7 mouse cellular contexts compared by ENCODE assay signal in genomic region chr2:132578059-132578458, GRCm38 (mm10). TPM values are rescaled to one million over a fixed set of nuclear protein-coding genes. Genes with fewer than 3 reads are reported as not detected.
DNase-seq lines count a peak whose midpoint lies in the region; ATAC-seq and TF ChIP-seq lines count a peak whose summit lies in the region.

No protein-coding gene starts in this region.

- peak; percentile 34 for TF ChIP-seq POLR2A in kidney, adult 2 months (IDR thresholded peaks at IDR 0.05; ENCODE audit: low read depth, low read length)
- TF ChIP-seq POLR2A in spleen, adult 2 months (IDR thresholded peaks at IDR 0.05; ENCODE audit: low read depth, low read length): peak; percentile 64; the same call in 1 of the 2 replicates

- H3K9ac ChIP-seq in embryonic facial prominence, embryonic 11.5 days (replicated peaks; ENCODE audit: low read length): peak overlapping the region; percentile 94
- peak overlapping the region; percentile 98 for H3K9ac ChIP-seq in limb, embryonic 12.5 days (replicated peaks)
- peak overlapping the region; percentile 96 for H3K9ac ChIP-seq in midbrain, embryonic 15.5 days

- H3K27ac ChIP-seq in embryonic facial prominence, embryonic 11.5 days (replicated peaks; ENCODE audit: low read depth, low read length): peak overlapping the region; percentile 97
- peak overlapping the region; percentile 71 for H3K27ac ChIP-seq in kidney, adult 2 months (ENCODE audit: insufficient read depth, low read depth, low read length)
- H3K27ac ChIP-seq in limb, embryonic 12.5 days: peak overlapping the region; percentile 99
- peak overlapping the region; percentile 98 for H3K27ac ChIP-seq in midbrain, embryonic 15.5 days
- peak overlapping the region; percentile 99 for H3K27ac ChIP-seq in spleen, adult 2 months (ENCODE audit: insufficient read depth, low read length)

- ATAC-seq in embryonic facial prominence, embryonic 11.5 days (replicated peaks; ENCODE audit: insufficient number of reproducible peaks, low FRiP score, low TSS enrichment, low read depth): peak; percentile 99
- ATAC-seq in limb, embryonic 12.5 days (ENCODE audit: insufficient number of reproducible peaks, insufficient read depth, low FRiP score, low TSS enrichment, low read depth): peak; percentile 98
- ATAC-seq in midbrain, embryonic 15.5 days (replicated peaks): peak; percentile 98

- H3K36me3 ChIP-seq in embryonic facial prominence, embryonic 11.5 days (replicated peaks; ENCODE audit: control insufficient read depth, insufficient read depth, low read depth, low read length): no peaks in the 10 kb centered on the region
- no peaks in the 10 kb centered on the region for H3K36me3 ChIP-seq in kidney, adult 2 months (ENCODE audit: control insufficient read depth, insufficient read depth, low read length)
- H3K36me3 ChIP-seq in limb, embryonic 12.5 days: no peaks in the 10 kb centered on the region
- H3K36me3 ChIP-seq in midbrain, embryonic 15.5 days (replicated peaks): no peaks in the 10 kb centered on the region
- no peaks in the 10 kb centered on the region; the same call in 1 of the 2 replicates for H3K36me3 ChIP-seq in spleen, adult 2 months (ENCODE audit: control insufficient read depth, insufficient read depth, low read length)

- H3K27me3 ChIP-seq in embryonic facial prominence, embryonic 11.5 days (ENCODE audit: control insufficient read depth, insufficient read depth, low read length): no peaks in the 10 kb centered on the region
- no peaks in the 10 kb centered on the region for H3K27me3 ChIP-seq in kidney, adult 2 months (replicated peaks; ENCODE audit: control insufficient read depth, insufficient read depth, low read length)
- H3K27me3 ChIP-seq in limb, embryonic 12.5 days: no peaks in the 10 kb centered on the region
- no peaks in the 10 kb centered on the region for H3K27me3 ChIP-seq in midbrain, embryonic 15.5 days (replicated peaks)
- no peaks in the 10 kb centered on the region for H3K27me3 ChIP-seq in spleen, adult 2 months (ENCODE audit: control insufficient read depth, insufficient read depth, low read length)

- H3K4me1 ChIP-seq in embryonic facial prominence, embryonic 11.5 days (ENCODE audit: control insufficient read depth, insufficient read depth, low read length): no peaks in the 10 kb centered on the region
- H3K4me1 ChIP-seq in kidney, adult 2 months (ENCODE audit: control insufficient read depth, insufficient read depth, low read length): peaks cover 13% of the 10 kb centered on the region; the same call in 1 of the 2 replicates
- peaks cover 27% of the 10 kb centered on the region for H3K4me1 ChIP-seq in limb, embryonic 12.5 days (replicated peaks)
- H3K4me1 ChIP-seq in midbrain, embryonic 15.5 days: peaks cover 30% of the 10 kb centered on the region
- peaks cover 7% of the 10 kb centered on the region for H3K4me1 ChIP-seq in spleen, adult 2 months (ENCODE audit: control insufficient read depth, insufficient read depth, insufficient read length)

- peak; percentile 98 for DNase-seq in adrenal gland, postnatal 14 days
- DNase-seq in embryonic facial prominence, embryonic 11.5 days (ENCODE audit: low spot score): peak; percentile 96
- peak; percentile 98 for DNase-seq in heart, adult 18-20 months
- DNase-seq in kidney, adult 2 months: peak; percentile 99
- peak; percentile 87 to 98 for DNase-seq in spleen, adult 2 months (ENCODE audit: low read depth in 1 of 2, low spot score in 2 of 2)

- H3K4me2 ChIP-seq in embryonic facial prominence, embryonic 11.5 days (ENCODE audit: low read depth, low read length): peak overlapping the region; percentile 49
- H3K4me2 ChIP-seq in limb, embryonic 12.5 days: peak overlapping the region; percentile 69
- peak overlapping the region; percentile 58 for H3K4me2 ChIP-seq in midbrain, embryonic 15.5 days

- H3K9me3 ChIP-seq in embryonic facial prominence, embryonic 11.5 days (replicated peaks; ENCODE audit: control insufficient read depth, low read length): no peaks in the 10 kb centered on the region
- H3K9me3 ChIP-seq in limb, embryonic 12.5 days: no peaks in the 10 kb centered on the region
- no peaks in the 10 kb centered on the region for H3K9me3 ChIP-seq in midbrain, embryonic 15.5 days

- TF ChIP-seq CTCF in kidney, adult 2 months (conservative IDR thresholded peaks at IDR 0.05; ENCODE audit: insufficient read depth, insufficient read length, low read depth, low read length): peak; percentile 38; the same call in 1 of the 2 replicates
- peak; percentile 38; the same call in 1 of the 2 replicates for TF ChIP-seq CTCF in spleen, adult 2 months (IDR thresholded peaks at IDR 0.05; ENCODE audit: extremely low read depth, insufficient read depth, insufficient read length, insufficient replicate concordance)

- peak overlapping the region; percentile 79 for H3K4me3 ChIP-seq in embryonic facial prominence, embryonic 11.5 days (ENCODE audit: low read depth, low read length)
- H3K4me3 ChIP-seq in kidney, adult 2 months (ENCODE audit: insufficient read depth, low read depth, low read length): peak overlapping the region; percentile 86
- peak overlapping the region; percentile 80 for H3K4me3 ChIP-seq in limb, embryonic 12.5 days (replicated peaks)
- peak overlapping the region; percentile 94 for H3K4me3 ChIP-seq in midbrain, embryonic 15.5 days
- H3K4me3 ChIP-seq in spleen, adult 2 months (ENCODE audit: extremely low read depth, insufficient read depth, insufficient read length): peak overlapping the region; percentile 80

- under 1% methylated on average over 38 of the region's 38 CpGs for WGBS in embryonic facial prominence, embryonic 11.5 days
- under 1% methylated on average over 38 of the region's 38 CpGs for WGBS in kidney, adult 2 months
- WGBS in limb, embryonic 12.5 days: 2% methylated on average over 34 of the region's 38 CpGs
- under 1% methylated on average over 38 of the region's 38 CpGs for WGBS in midbrain, embryonic 15.5 days
- 2% methylated on average over 28 of the region's 38 CpGs for WGBS in spleen, adult 2 months

RNA-seq across cellular contexts. Expression of gene Gpcpd1, which starts 9.5 kb away (rescaled TPM):
- 36.2 and 47.1 TPM in 2 replicates for total RNA-seq in adrenal gland, postnatal 14 days (2021)
- 39.9 and 40.1 TPM in 2 replicates for polyA plus RNA-seq in embryonic facial prominence, embryonic 11.5 days (2014; fragmentation: Nextera tagmentation; extraction: Ambion mirVana)
- total RNA-seq in heart, adult 18-20 months (2021): 100 to 1,000 TPM; 151 to 198 TPM
- 5.3 and 6.1 TPM in 2 replicates for polyA plus RNA-seq in kidney, adult 2 months (2012; rRNA removed)
- polyA plus RNA-seq in limb, embryonic 12.5 days (2016; fragmentation: Nextera tagmentation; extraction: Ambion mirVana): 41.6 and 42.3 TPM in 2 replicates
- polyA plus RNA-seq in midbrain, embryonic 15.5 days (2015; fragmentation: Nextera tagmentation; extraction: Ambion mirVana): 77.8 and 88.7 TPM in 2 replicates
- 11.6 and 15.7 TPM in 2 replicates for polyA plus RNA-seq in spleen, adult 2 months (2012; rRNA removed)

Comparison
In these comparisons a context has a peak if more than half of its experiments do, and no peak if none do; other contexts are left out.
1. Peak in every context shown above with its lines: DNase-seq, ATAC-seq, H3K4me3 ChIP-seq and H3K27ac ChIP-seq.